Mouse (Mus musculus) limb, embryonic 14.5 days (tissue): ENCODE measurements around the gene 9130230L23Rik. TPM values are rescaled to one million over a fixed set of nuclear protein-coding genes. Genes with fewer than 3 reads are reported as not detected.

Experiments used
- ATAC-seq: fragments of 200-750 bp; cut with Nextera tagmentation; 2 replicates; pipeline ENCODE4 v1.8.0; 2017; ENCODE audit warnings: low read depth, moderate number of reproducible peaks, moderate TSS enrichment; ENCODE audit not compliant: low FRiP score
- DNase-seq: peaks from one replicate; pipeline ENCODE4 v3.0.0-alpha.2; 2015; ENCODE audit warnings: low spot score
- H3K27ac ChIP-seq: fragments of 300-500 bp; sonication (generic); replicated peaks from 2 replicates; pipeline ENCODE4 v1.5.1; 2014; ENCODE audit warnings: low read depth, mild to moderate bottlenecking, low read length, moderate library complexity, mixed read lengths
- H3K27me3 ChIP-seq: fragments of 300-500 bp; sonication (generic); 2 replicates; pipeline ENCODE4 v1.6.1; 2014; ENCODE audit warnings: low read length, mixed read lengths; ENCODE audit not compliant: control insufficient read depth, insufficient read depth
- H3K36me3 ChIP-seq: fragments of 300-500 bp; sonication (generic); 2 replicates; pipeline ENCODE4 v1.6.1; 2014; ENCODE audit warnings: mild to moderate bottlenecking, low read length, moderate library complexity, mixed read lengths; ENCODE audit not compliant: control insufficient read depth, insufficient read depth
- H3K4me1 ChIP-seq: fragments of 300-500 bp; sonication (generic); 2 replicates; pipeline ENCODE4 v1.6.1; 2014; ENCODE audit warnings: antibody characterized with exemption, low read length, mixed read lengths; ENCODE audit not compliant: control insufficient read depth, insufficient read depth
- H3K4me2 ChIP-seq: fragments of 300-500 bp; sonication (generic); replicated peaks from 2 replicates; pipeline ENCODE4 v1.6.1; 2014; ENCODE audit warnings: low read depth, mild to moderate bottlenecking, low read length, moderate library complexity; ENCODE audit not compliant: severe bottlenecking
- H3K4me3 ChIP-seq: fragments of 300-500 bp; sonication (generic); replicated peaks from 2 replicates; pipeline ENCODE4 v1.5.1; 2014; ENCODE audit warnings: low read length
- H3K9ac ChIP-seq: fragments of 300-500 bp; sonication (generic); 2 replicates; pipeline ENCODE4 v1.6.1; 2014; ENCODE audit warnings: mild to moderate bottlenecking, low read depth, low read length, moderate library complexity; ENCODE audit not compliant: severe bottlenecking
- H3K9me3 ChIP-seq: fragments of 300-500 bp; sonication (generic); 2 replicates; pipeline ENCODE4 v1.6.1; 2016; ENCODE audit warnings: low read length; ENCODE audit not compliant: control insufficient read depth
- POLR2A ChIP-seq: fragments of 200-500 bp; IDR thresholded peaks from 2 replicates; pipeline ENCODE4 v1.8.0; 2012; ENCODE audit warnings: inconsistent platforms, mild to moderate bottlenecking, moderate library complexity, borderline replicate concordance; ENCODE audit not compliant: insufficient read depth, insufficient read length; ENCODE audit errors: extremely low read depth
- WGBS: fragments of 180-500 bp; shearing (Covaris S2); extraction: QIAGEN DNeasy Blood & Tissue Kit; methylation state at CpG from one replicate; pipeline ENCODE4 v1.1.7; 2014; 5-methylcytosine and 5-hydroxymethylcytosine counted together
- polyA plus RNA-seq, 2 experiments: library from polyadenylated mRNA; depleted of rRNA in 1 of 2; stranded (reverse) in 1 of 2; unstranded in 1 of 2; fragments of >200 nt; fragmentation: Nextera tagmentation in 1 of 2; extraction: Ambion mirVana in 1 of 2; gene quantifications; 2 replicates each; pipeline versions ENCODE4 v1.2.1 to v1.2.3; 2012 to 2014

The 9130230L23Rik gene
- polyA plus RNA-seq, 2 experiments, result not detected

- Histone ChIP-seq H3K4me3 (no peak overlapping the region), H3K9me3 (no peaks in the 10 kb centered on the region), H3K27me3 (no peaks in the 10 kb centered on the region), H3K27ac (no peak overlapping the region), H3K36me3 (no peaks in the 10 kb centered on the region), H3K4me2 (no peak overlapping the region), H3K9ac (no peak overlapping the region), H3K4me1 (no peaks in the 10 kb centered on the region)
- WGBS, result 98% methylated on average over 31 of the region's 31 CpGs
- DNase-seq (no peak), ATAC-seq (no peak)
- no peak for TF ChIP-seq POLR2A
Observed at GRCm38 (mm10) chr5:66026796-66027195, 22.7 kb upstream of the 9130230L23Rik start.

GRCm38 (mm10) chr5:66015449-66015961 lies 11.4 kb upstream of the 9130230L23Rik start:
- H3K36me3 ChIP-seq, result no peaks in the 10 kb centered on the region
- no peak overlapping the region for H3K27ac ChIP-seq
- no peak overlapping the region for H3K4me2 ChIP-seq
- H3K4me3 ChIP-seq, result no peak overlapping the region
- 88% methylated on average over 2 of the region's 2 CpGs for WGBS
- TF ChIP-seq POLR2A, result no peak
- ATAC-seq (no peak), DNase-seq (no peak)
- no peak overlapping the region for H3K9ac ChIP-seq
- no peaks in the 10 kb centered on the region for H3K4me1 ChIP-seq
- no peaks in the 10 kb centered on the region for H3K27me3 ChIP-seq
- no peaks in the 10 kb centered on the region for H3K9me3 ChIP-seq

- no peak overlapping the region for H3K4me3 ChIP-seq
- no peak overlapping the region for H3K27ac ChIP-seq
- H3K9me3 ChIP-seq, result no peaks in the 10 kb centered on the region
- no peak overlapping the region for H3K9ac ChIP-seq
- H3K27me3 ChIP-seq, result no peaks in the 10 kb centered on the region
- H3K36me3 ChIP-seq, result no peaks in the 10 kb centered on the region
- H3K4me2 ChIP-seq, result no peak overlapping the region
- TF ChIP-seq POLR2A, result no peak
- no peaks in the 10 kb centered on the region for H3K4me1 ChIP-seq
- ATAC-seq (no peak), DNase-seq (no peak)
- 85% methylated on average over 2 of the region's 2 CpGs for WGBS
Observed at GRCm38 (mm10) chr5:66014437-66014836, 10.4 kb upstream of the 9130230L23Rik start.

GRCm38 (mm10) chr5:66013999-66014398 lies 9.9 kb upstream of the 9130230L23Rik start:
- WGBS, result 76% methylated on average over 3 of the region's 3 CpGs
- no peak for TF ChIP-seq POLR2A

GRCm38 (mm10) chr5:66008245-66008967 lies 4.3 kb upstream of the 9130230L23Rik start:
- Histone ChIP-seq H3K4me3 (no peak overlapping the region), H3K36me3 (no peaks in the 10 kb centered on the region), H3K27me3 (no peaks in the 10 kb centered on the region), H3K27ac (no peak overlapping the region), H3K4me2 (no peak overlapping the region), H3K4me1 (no peaks in the 10 kb centered on the region), H3K9ac (no peak overlapping the region), H3K9me3 (no peaks in the 10 kb centered on the region)
- DNase-seq (peak; percentile 32), ATAC-seq (no peak; the same call in 1 of the 2 replicates)
- TF ChIP-seq POLR2A, result no peak
- 62% methylated on average over 15 of the region's 15 CpGs for WGBS

More at GRCm38 (mm10) chr5:66013999-66014398, 9.9 kb upstream of the 9130230L23Rik start:
- DNase-seq (no peak), ATAC-seq (no peak)
- Histone ChIP-seq H3K9ac (no peak overlapping the region), H3K4me1 (no peaks in the 10 kb centered on the region), H3K4me2 (no peak overlapping the region), H3K27me3 (no peaks in the 10 kb centered on the region), H3K9me3 (no peaks in the 10 kb centered on the region), H3K27ac (no peak overlapping the region), H3K36me3 (no peaks in the 10 kb centered on the region), H3K4me3 (no peak overlapping the region)
